Mouse (Mus musculus) heart, adult 18-20 months (tissue): ENCODE measurements around the gene Wdr37. TPM values are rescaled to one million over a fixed set of nuclear protein-coding genes. Genes with fewer than 3 reads are reported as not detected.
A peak's percentile ranks its signal among the peaks of the same experiment; 100 is the strongest.
"Not testable (repeated sequence)": the region's sequence is repeated elsewhere in the genome, so short reads cannot be mapped to it uniquely, and the experiment has no call there.

Experiments used
- DNase-seq, 2 experiments: peaks; one replicate each; pipeline ENCODE4 v3.0.0; 2021 to 2022; ENCODE audit warnings: mixed read lengths in 1 of 2
- long read RNA-seq, 2 experiments: library from polyadenylated mRNA; stranded (forward); transcript quantifications; one replicate each; pipeline ENCODE4 v2.0.0; 2021
- total RNA-seq, 2 experiments: library from RNA; stranded (reverse); gene quantifications; 2 replicates each; pipeline ENCODE4 v1.2.3; 2021

Wdr37 gene
- total RNA-seq = 10 to 100 TPM; 31.8 to 33.6 TPM
- long read RNA-seq, experiment 1, full-length matches to known transcripts = 7 of 10 reads
- long read RNA-seq, experiment 1, partial matches to known transcripts = 1 of 10 reads
- long read RNA-seq, experiment 1, other reads (novel, unspliced or antisense) = 2 of 10 reads
- long read RNA-seq, experiment 2, full-length matches to known transcripts = 7 of 9 reads
- long read RNA-seq, experiment 2, partial matches to known transcripts = 1 of 9 reads
- long read RNA-seq, experiment 2, other reads (novel, unspliced or antisense) = 1 of 9 reads

DNA sequence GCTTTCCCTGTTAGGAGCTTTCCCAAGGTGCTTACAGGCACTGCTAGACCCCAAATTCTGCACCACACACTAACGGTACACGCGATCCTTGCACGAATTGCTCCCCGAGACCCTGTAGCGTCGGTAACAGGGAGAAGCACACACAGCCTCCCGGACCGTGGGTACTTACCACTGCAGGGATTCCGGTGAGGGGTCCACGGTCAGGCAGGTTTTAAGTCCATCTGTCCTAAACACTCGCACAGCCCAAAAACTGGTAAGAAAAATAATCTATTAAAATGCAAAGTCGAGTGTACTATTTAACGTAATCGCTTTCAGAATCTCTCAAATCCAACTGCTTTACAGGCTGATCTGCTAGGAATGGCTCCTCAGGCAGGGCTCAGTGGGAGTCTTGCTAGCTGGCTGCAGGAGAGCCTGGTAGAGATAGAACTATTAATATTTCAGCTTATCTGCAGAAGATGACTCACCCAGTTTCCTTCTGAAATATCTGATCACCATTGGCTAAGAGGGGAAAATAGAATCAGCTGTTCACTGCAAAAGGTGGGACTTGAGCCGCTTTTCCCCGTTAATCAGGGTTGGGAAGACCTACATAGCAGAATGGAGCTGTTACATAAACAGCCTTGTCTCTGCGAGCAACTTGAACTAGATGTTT, at the start of gene Wdr37:
Gene Wdr37, minus strand, starts transcription at position 596 of the 649 bp plus-strand sequence.
- peak in 1 of 2 experiments; percentile 36 for DNase-seq

GRCm38 (mm10) chr13:8913890-8914289, 42.2 kb upstream of the Wdr37 start:
- DNase-seq = not testable (repeated sequence)

DNA sequence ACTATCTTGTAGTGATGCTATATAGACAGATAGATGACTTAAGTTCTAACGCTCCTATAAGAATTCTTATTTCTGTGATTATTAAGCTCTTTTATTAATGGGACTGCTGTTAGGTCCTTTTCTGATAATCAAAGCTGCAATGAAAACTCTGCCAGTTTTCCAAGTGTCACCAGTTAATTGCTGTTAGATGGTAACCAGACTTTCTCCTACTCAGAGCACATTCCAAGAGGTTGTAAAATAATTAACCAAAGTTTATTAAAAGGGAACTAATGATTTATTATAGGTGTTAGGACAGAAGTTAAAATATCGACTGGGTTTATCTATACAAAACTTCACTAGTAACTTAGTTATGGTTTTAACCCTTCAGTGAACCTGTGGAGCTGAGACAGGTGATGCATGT, 34.3 kb upstream of the Wdr37 start:
- not testable (repeated sequence) for DNase-seq

- DNase-seq = peak in 1 of 2 experiments; percentile 10
Measured at GRCm38 (mm10) chr13:8888603-8889002, 16.9 kb upstream of the Wdr37 start.

DNA sequence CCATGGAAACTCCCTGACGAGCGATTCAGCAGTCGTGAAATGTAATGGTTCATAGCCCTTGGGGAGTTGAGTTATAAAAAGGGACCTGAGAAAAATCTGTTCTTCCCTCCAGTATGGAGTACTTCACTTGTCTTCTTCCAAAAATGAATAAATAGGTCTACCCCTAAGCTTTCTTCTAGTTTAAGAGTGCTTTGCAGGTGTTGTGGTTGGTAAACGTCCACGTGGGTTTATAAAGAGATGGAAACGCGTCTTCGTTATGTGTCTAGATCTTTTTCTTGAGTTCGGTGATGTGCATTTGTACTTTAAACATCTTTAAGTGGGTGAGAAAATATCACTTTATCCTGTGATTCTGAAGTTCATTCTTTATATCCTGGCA, 14.5 kb upstream of the Wdr37 start:
- DNase-seq = no peak

- DNase-seq = peak; percentile 97
Measured at GRCm38 (mm10) chr13:8885445-8886184, 13.9 kb upstream of the Wdr37 start, which contains the start of gene Idi1. TSS of gene Idi1 (plus strand) at chr13:8885501.

DNA sequence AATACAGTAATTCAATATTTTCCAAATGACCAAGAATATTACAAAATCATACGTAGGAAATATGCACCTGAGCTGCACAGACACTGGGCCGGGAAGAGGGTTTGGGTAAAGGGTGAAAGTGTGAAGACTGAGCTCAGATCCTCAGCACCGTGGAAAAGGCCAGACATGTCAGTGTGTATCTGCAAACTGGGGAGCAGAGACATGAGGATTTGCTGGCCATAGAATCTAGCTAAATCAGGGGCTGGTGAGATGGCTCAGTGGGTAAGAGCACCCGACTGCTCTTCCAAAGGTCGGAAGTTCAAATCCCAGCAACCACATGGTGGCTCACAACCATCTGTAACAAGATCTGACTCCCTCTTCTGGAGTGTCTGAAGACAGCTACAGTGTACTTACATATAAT, 12.2 kb upstream of the Wdr37 start:
- not testable (repeated sequence) for DNase-seq

GRCm38 (mm10) chr13:8881611-8882010, 9.9 kb upstream of the Wdr37 start:
- DNase-seq = no peak

- no peak for DNase-seq
Measured at GRCm38 (mm10) chr13:8873776-8874175, 2.1 kb upstream of the Wdr37 start.

- DNase-seq = peak; percentile 94 to 95
Measured at GRCm38 (mm10) chr13:8870510-8871313, 997 bp downstream of the Wdr37 start.

DNA sequence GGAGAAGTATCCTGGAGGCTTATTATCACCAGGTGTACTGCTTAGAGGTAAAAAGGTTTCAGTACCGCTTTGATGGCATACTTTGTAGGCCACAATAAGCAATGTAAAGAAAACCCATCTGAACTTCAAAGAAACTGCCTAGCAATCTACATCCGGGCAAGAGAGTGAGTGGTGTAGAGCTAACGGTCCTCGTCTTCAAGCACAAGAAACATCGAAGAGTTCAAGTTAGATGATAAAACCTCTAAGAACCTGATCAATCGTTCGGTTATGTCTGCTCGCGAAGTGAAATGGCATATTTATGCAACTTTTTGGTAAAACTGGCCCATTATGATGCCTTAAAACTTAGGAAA, 1.6 kb downstream of the Wdr37 start:
- DNase-seq = peak in 1 of 2 experiments; percentile 20

DNA sequence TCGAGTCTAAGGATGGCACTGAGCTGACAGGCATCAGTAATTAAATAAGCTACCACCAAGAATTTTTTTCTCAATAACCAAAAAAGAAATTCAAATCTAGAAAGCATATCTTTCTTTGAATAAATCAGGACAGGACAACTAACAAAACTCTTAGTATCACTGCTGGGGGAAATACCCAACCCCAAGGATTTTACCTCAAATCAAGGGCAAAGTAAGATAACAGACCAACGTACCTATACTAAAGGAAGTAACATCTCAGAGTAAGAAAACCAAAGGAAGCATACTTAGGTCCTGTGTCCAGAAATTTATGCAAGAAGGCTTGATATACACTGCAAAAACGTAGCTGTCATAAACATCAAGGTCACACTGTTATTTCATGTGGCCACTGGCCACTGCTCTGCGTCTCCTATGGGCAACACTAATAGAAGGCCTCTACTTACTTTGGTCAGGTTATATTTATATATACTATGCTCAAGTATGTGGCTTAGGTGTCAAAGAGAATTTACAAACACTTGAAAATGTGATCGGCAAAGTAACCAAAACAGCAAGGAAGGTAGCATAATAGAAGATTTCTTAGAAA, 2.0 kb downstream of the Wdr37 start:
- DNase-seq = no peak

DNA sequence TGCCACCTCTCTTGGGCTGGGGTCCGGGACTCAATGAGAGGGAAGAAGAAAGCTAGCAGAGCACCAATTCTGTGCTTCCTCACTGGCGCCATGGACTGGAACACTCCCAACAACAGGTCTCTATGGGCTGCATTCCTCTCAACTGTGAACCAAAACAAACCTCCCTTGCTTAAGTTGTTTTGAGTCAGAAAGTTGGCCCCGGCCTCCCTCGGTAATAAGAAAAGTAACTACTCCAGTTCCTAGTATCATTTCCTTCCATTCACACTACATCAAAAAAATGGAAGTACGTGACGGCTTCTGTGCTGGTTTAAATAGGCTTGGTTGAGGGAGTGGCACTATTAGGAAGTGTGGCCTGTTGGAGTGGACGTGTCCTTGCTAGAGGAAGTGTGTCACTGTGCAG, 5.1 kb downstream of the Wdr37 start:
- peak; percentile 54 to 67 for DNase-seq

GRCm38 (mm10) chr13:8864990-8865389, 6.7 kb downstream of the Wdr37 start:
- DNase-seq = no peak

DNA sequence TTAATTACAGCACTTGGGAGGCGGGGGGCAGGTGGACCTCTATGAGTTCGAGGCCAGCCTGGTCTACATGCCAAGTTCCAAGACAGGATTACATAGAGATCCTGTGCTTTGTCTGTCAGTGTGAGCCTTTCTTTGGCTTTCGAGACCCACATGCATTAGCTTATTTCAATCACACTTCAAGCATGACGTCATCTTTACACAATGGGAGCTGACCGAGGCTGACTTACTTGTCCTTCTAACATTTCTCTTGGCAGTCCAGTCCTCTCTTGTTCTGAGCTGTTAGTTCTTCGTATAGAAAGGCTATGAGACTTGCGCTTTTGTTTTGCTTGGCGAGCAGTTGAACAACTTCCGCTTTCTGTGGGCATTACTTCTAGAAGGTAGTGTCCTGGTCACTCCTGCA, 10.8 kb downstream of the Wdr37 start:
- DNase-seq = no peak

GRCm38 (mm10) chr13:8858453-8858852, 13.3 kb downstream of the Wdr37 start:
- DNase-seq = peak; percentile 14 to 29

- no peak for DNase-seq
Measured at GRCm38 (mm10) chr13:8854769-8855168, 16.9 kb downstream of the Wdr37 start.

GRCm38 (mm10) chr13:8853424-8853823, 18.3 kb downstream of the Wdr37 start:
- DNase-seq = no peak

GRCm38 (mm10) chr13:8849311-8849710, 22.4 kb downstream of the Wdr37 start:
- DNase-seq = no peak

DNA sequence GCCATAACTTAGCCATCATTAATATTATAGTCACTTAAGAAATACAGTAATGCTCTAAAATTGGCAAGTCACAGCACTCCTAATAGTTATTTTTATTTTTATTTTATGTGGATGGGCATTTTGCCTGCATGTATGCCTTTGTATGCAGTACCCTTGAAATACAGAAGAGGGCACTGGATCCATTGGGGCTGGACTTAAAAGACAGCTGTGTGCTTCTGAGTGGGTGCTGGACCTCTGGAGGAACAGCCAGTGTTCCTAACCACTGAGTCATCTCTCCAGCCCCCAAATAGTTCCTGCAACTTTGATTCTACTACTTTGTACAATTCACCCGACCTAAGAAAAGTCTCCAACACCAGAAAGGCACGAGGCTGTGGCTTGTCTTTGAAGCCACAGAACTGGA, 24.0 kb downstream of the Wdr37 start:
- peak; percentile 42 to 44 for DNase-seq

GRCm38 (mm10) chr13:8842273-8842672, 29.4 kb downstream of the Wdr37 start:
- no peak for DNase-seq

DNA sequence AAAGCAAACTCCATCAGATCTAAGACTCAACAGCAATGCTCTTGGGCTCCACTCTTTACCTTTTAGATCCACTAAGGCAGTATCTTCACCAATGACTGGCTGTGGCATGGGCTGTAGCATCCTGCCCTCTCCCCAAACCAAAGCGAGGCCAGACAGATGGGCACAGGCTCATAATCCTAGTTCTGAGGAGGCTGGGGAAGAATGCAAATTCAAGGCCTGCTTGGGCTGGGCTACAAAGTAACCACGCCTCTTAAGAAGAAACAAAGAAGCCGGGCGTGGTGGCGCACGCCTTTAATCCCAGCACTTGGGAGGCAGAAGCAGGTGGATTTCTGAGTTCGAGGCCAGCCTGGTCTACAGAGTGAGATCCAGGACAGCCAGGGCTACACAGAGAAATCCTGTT, 29.9 kb downstream of the Wdr37 start:
- DNase-seq = not testable (repeated sequence)
